9 mouse cellular contexts compared by ENCODE assay signal in genomic region chr7:46958853-46959252, GRCm38 (mm10). TPM values are rescaled to one million over a fixed set of nuclear protein-coding genes. Genes with fewer than 3 reads are reported as not detected.
A peak's percentile ranks its signal among the peaks of the same experiment; 100 is the strongest.
DNase-seq lines count a peak whose midpoint lies in the region; ATAC-seq and TF ChIP-seq lines count a peak whose summit lies in the region.
"Had no signal": no experiment of that assay in that cellular context is flagged by ENCODE, and none has a peak within 500 bp of the region (broad histone marks: within the 10 kb centered on the region; RNA-seq: fewer than 3 reads in every experiment).

No protein-coding gene starts in this region.

- H3K9me3 ChIP-seq in heart, embryonic 10.5 days = no peaks in the 10 kb centered on the region
- H3K9me3 ChIP-seq in G1E (replicated peaks) = no peaks in the 10 kb centered on the region
- H3K9me3 ChIP-seq in heart, embryonic 16.5 days (replicated peaks; ENCODE audit: control insufficient read depth, low read length) = no peaks in the 10 kb centered on the region
- no peaks in the 10 kb centered on the region for H3K9me3 ChIP-seq in midbrain, embryonic 10.5 days (replicated peaks)

- H3K27me3 ChIP-seq in heart, embryonic 10.5 days (ENCODE audit: insufficient read depth, poor library complexity, severe bottlenecking) = peaks cover 3% of the 10 kb centered on the region; the same call in 1 of the 2 replicates
- H3K27me3 ChIP-seq in G1E (ENCODE audit: insufficient read depth, low read length) = peaks cover 22% of the 10 kb centered on the region
- no peaks in the 10 kb centered on the region for H3K27me3 ChIP-seq in heart, embryonic 16.5 days (ENCODE audit: control insufficient read depth, insufficient read depth, low read length)
- peaks cover 23% of the 10 kb centered on the region for H3K27me3 ChIP-seq in midbrain, embryonic 10.5 days (ENCODE audit: low read depth, poor library complexity, severe bottlenecking)
- H3K27me3 ChIP-seq: Patski had no signal

- TF ChIP-seq CTCF in G1E (IDR thresholded peaks at IDR 0.05; ENCODE audit: low read depth, low read length) = no peak

- peaks cover 16% of the 10 kb centered on the region for H3K4me1 ChIP-seq in heart, embryonic 10.5 days
- H3K4me1 ChIP-seq in G1E (ENCODE audit: insufficient read depth, low read depth, low read length) = peaks cover 33% of the 10 kb centered on the region
- H3K4me1 ChIP-seq in heart, embryonic 16.5 days (ENCODE audit: control insufficient read depth, insufficient read depth, low read length) = peaks cover 24% of the 10 kb centered on the region
- H3K4me1 ChIP-seq in midbrain, embryonic 10.5 days = peaks cover 28% of the 10 kb centered on the region

- intact Hi-C loops in heart, postnatal 36 days (cut with DNase I) = no loop called here

- DNase-seq in heart, embryonic 10.5 days (ENCODE audit: low spot score) = no peak
- DNase-seq in heart, postnatal 36 days = no peak
- DNase-seq in G1E (ENCODE audit: low spot score) = no peak
- no peak for DNase-seq in midbrain, embryonic 10.5 days (ENCODE audit: low spot score)
- no peak for DNase-seq in urinary bladder, adult 18-20 months (ENCODE audit: low spot score in 2 of 2)
- DNase-seq in ovary, postnatal 36 days (ENCODE audit: low spot score) = no peak

- peak overlapping the region; percentile 92 for H3K4me3 ChIP-seq in heart, embryonic 10.5 days
- H3K4me3 ChIP-seq in G1E (ENCODE audit: low read depth, low read length) = peak overlapping the region; percentile 88; the same call in 1 of the 2 replicates
- peak overlapping the region; percentile 71 for H3K4me3 ChIP-seq in heart, embryonic 16.5 days (ENCODE audit: low read length)
- H3K4me3 ChIP-seq in midbrain, embryonic 10.5 days = peak overlapping the region; percentile 66

- peaks cover 15% of the 10 kb centered on the region for H3K36me3 ChIP-seq in heart, embryonic 10.5 days
- H3K36me3 ChIP-seq in G1E (replicated peaks) = peaks cover 23% of the 10 kb centered on the region
- peaks cover 10% of the 10 kb centered on the region; the same call in 1 of the 2 replicates for H3K36me3 ChIP-seq in heart, embryonic 16.5 days (ENCODE audit: control insufficient read depth, insufficient read depth)
- peaks cover 17% of the 10 kb centered on the region for H3K36me3 ChIP-seq in midbrain, embryonic 10.5 days

- peak overlapping the region; percentile 74 for H3K4me2 ChIP-seq in heart, embryonic 16.5 days (ENCODE audit: low read depth, low read length)

- WGBS in heart, embryonic 10.5 days = 23% methylated on average over 9 of the region's 9 CpGs
- WGBS in heart, embryonic 16.5 days = 17% methylated on average over 9 of the region's 9 CpGs
- WGBS in midbrain, embryonic 10.5 days = 24% methylated on average over 9 of the region's 9 CpGs

- ATAC-seq in G1E (ENCODE audit: extremely low read depth, insufficient number of reproducible peaks, low FRiP score, poor library complexity, severe bottlenecking) = no peak
- no peak for ATAC-seq in heart, embryonic 16.5 days (replicated peaks; ENCODE audit: extremely low read depth, insufficient read depth, low FRiP score)
- ATAC-seq in inflammation-experienced regulatory T-cells, adult 6 months = no peak

- peak overlapping the region; percentile 79 for H3K9ac ChIP-seq in heart, embryonic 16.5 days (ENCODE audit: low read length)

- H3K27ac ChIP-seq in heart, embryonic 10.5 days = peak overlapping the region; percentile 90
- no peak overlapping the region for H3K27ac ChIP-seq in heart, embryonic 16.5 days (ENCODE audit: low read length)
- peak overlapping the region; percentile 83 for H3K27ac ChIP-seq in midbrain, embryonic 10.5 days (replicated peaks)

RNA-seq across cellular contexts. Expression of gene Uevld, which starts 0.5 kb away (rescaled TPM):
- 8.3 and 9.0 TPM in 2 replicates for polyA plus RNA-seq in heart, embryonic 10.5 days (2016; fragmentation: Nextera tagmentation; extraction: Ambion mirVana)
- 10 to 100 TPM in 1 of 2 experiments, 1 to 10 TPM in 1; 9.4 to 10.6 TPM for total RNA-seq in heart, postnatal 36 days (2021)
- total RNA-seq in G1E (2014; fragmentation: Nextera tagmentation) (14.5 and 18.1 TPM in 2 replicates), G1E (2017) (8.1 and 8.6 TPM in 2 replicates)
- polyA plus RNA-seq in G1E (2012) = 0.11 and 0.18 TPM in 2 replicates
- polyA plus RNA-seq in heart, embryonic 16.5 days (2015; fragmentation: Nextera tagmentation; extraction: Ambion mirVana) = 7.9 and 8.4 TPM in 2 replicates
- 13.5 and 14.3 TPM in 2 replicates for polyA plus RNA-seq in midbrain, embryonic 10.5 days (2016; fragmentation: Nextera tagmentation; extraction: Ambion mirVana)
- polyA plus RNA-seq in inflammation-experienced regulatory T-cells, adult 6 months (2017; shearing (Covaris generic)) = 10 to 100 TPM in 1 of 3 experiments, 1 to 10 TPM in 2; 7.7 to 12.0 (median 8.1) TPM

RNA-seq across cellular contexts. Expression of gene Gm9999, which starts 24.5 kb away (rescaled TPM):
- not detected in 2 replicates for polyA plus RNA-seq in heart, embryonic 10.5 days (2016; fragmentation: Nextera tagmentation; extraction: Ambion mirVana)
- total RNA-seq in heart, postnatal 36 days (2021) = not detected
- not detected in 2 replicates for total RNA-seq in G1E (2014; fragmentation: Nextera tagmentation)
- total RNA-seq in G1E (2017) = 0.76 TPM in 1 of 2 replicates, not detected in the other
- polyA plus RNA-seq in G1E (2012) = not detected in 2 replicates
- polyA plus RNA-seq in heart, embryonic 16.5 days (2015; fragmentation: Nextera tagmentation; extraction: Ambion mirVana) = not detected in 2 replicates
- not detected in 2 replicates for polyA plus RNA-seq in midbrain, embryonic 10.5 days (2016; fragmentation: Nextera tagmentation; extraction: Ambion mirVana)
- not detected for polyA plus RNA-seq in inflammation-experienced regulatory T-cells, adult 6 months (2017; shearing (Covaris generic))
- polyA plus RNA-seq: Patski had no signal

RNA-seq across cellular contexts. Expression of gene Tsg101, which starts 39.1 kb away (rescaled TPM):
- polyA plus RNA-seq in heart, embryonic 10.5 days (2016; fragmentation: Nextera tagmentation; extraction: Ambion mirVana) = 198 and 215 TPM in 2 replicates
- total RNA-seq in heart, postnatal 36 days (2021) = 10 to 100 TPM; 60.5 to 61.6 TPM
- total RNA-seq in G1E (2014; fragmentation: Nextera tagmentation) (166 and 220 TPM in 2 replicates), G1E (2017) (39.9 and 42.9 TPM in 2 replicates)
- polyA plus RNA-seq in G1E (2012) = 50.9 and 53.3 TPM in 2 replicates
- polyA plus RNA-seq in heart, embryonic 16.5 days (2015; fragmentation: Nextera tagmentation; extraction: Ambion mirVana) = 161 and 164 TPM in 2 replicates
- 265 and 310 TPM in 2 replicates for polyA plus RNA-seq in midbrain, embryonic 10.5 days (2016; fragmentation: Nextera tagmentation; extraction: Ambion mirVana)
- 100 to 1,000 TPM; 101 to 140 (median 128) TPM for polyA plus RNA-seq in inflammation-experienced regulatory T-cells, adult 6 months (2017; shearing (Covaris generic))

RNA-seq across cellular contexts. Expression of gene Spty2d1, which starts 49.4 kb away (rescaled TPM):
- polyA plus RNA-seq in heart, embryonic 10.5 days (2016; fragmentation: Nextera tagmentation; extraction: Ambion mirVana) = 14.4 and 15.6 TPM in 2 replicates
- total RNA-seq in heart, postnatal 36 days (2021) = 1 to 10 TPM; 6.7 to 8.6 TPM
- 36.4 and 41.9 TPM in 2 replicates for total RNA-seq in G1E (2014; fragmentation: Nextera tagmentation)
- 22.2 and 24.4 TPM in 2 replicates for total RNA-seq in G1E (2017)
- polyA plus RNA-seq in G1E (2012) = 6.0 and 6.7 TPM in 2 replicates
- polyA plus RNA-seq in heart, embryonic 16.5 days (2015; fragmentation: Nextera tagmentation; extraction: Ambion mirVana) = 13.1 and 15.0 TPM in 2 replicates
- polyA plus RNA-seq in midbrain, embryonic 10.5 days (2016; fragmentation: Nextera tagmentation; extraction: Ambion mirVana) = 11.1 and 12.8 TPM in 2 replicates
- 10 to 100 TPM; 28.3 to 49.5 (median 29.4) TPM for polyA plus RNA-seq in inflammation-experienced regulatory T-cells, adult 6 months (2017; shearing (Covaris generic))
